Mouse (Mus musculus) adrenal gland, adult 2 months (tissue): ENCODE data around the gene Art4. TPM values are rescaled to one million over a fixed set of nuclear protein-coding genes. Genes with fewer than 3 reads are reported as not detected.

ENCODE experiments used
- DNase-seq: peaks from one replicate; pipeline ENCODE4 v3.0.0; 2021
- polyA plus RNA-seq: library from polyadenylated mRNA; depleted of rRNA; stranded (reverse); fragments of >200 nt; gene quantifications from 2 replicates; pipeline ENCODE4 v1.2.3, GENCODE M21; 2012
- total RNA-seq, 2 experiments: library from RNA; stranded (reverse); gene quantifications; 2 replicates each; pipeline ENCODE4 v1.2.3; 2021

Gene Art4
- total and polyA plus RNA-seq, 3 experiments: 1.6 to 6.4 (median 4.8) TPM

- no peak for DNase-seq
Measured at GRCm38 (mm10) chr6:136827116-136827515, 30.4 kb downstream of the Art4 start.

GRCm38 (mm10) chr6:136824987-136825386 lies 32.5 kb downstream of the Art4 start:
- no peak for DNase-seq

GRCm38 (mm10) chr6:136821086-136821485 lies 36.4 kb downstream of the Art4 start:
- DNase-seq: no peak

- DNase-seq: no peak
Measured at GRCm38 (mm10) chr6:136820381-136820780, 37.2 kb downstream of the Art4 start.

GRCm38 (mm10) chr6:136817549-136817948 lies 40.0 kb downstream of the Art4 start:
- no peak for DNase-seq

- DNase-seq: no peak
Measured at GRCm38 (mm10) chr6:136816826-136817225, 40.7 kb downstream of the Art4 start.

GRCm38 (mm10) chr6:136815381-136815780 lies 42.2 kb downstream of the Art4 start:
- DNase-seq: no peak

- DNase-seq: peak; percentile 33
Measured at GRCm38 (mm10) chr6:136813117-136813516, 44.4 kb downstream of the Art4 start.

GRCm38 (mm10) chr6:136811196-136811595 lies 46.3 kb downstream of the Art4 start:
- no peak for DNase-seq

- DNase-seq: no peak
Measured at GRCm38 (mm10) chr6:136809673-136810072, 47.9 kb downstream of the Art4 start.

- peak; percentile 72 for DNase-seq
Measured at GRCm38 (mm10) chr6:136809077-136809476, 48.5 kb downstream of the Art4 start.

GRCm38 (mm10) chr6:136808631-136809046 lies 48.9 kb downstream of the Art4 start:
- DNase-seq: peak; percentile 65

- DNase-seq: peak; percentile 99
Measured at GRCm38 (mm10) chr6:136808014-136808417, 49.5 kb downstream of the Art4 start, which contains the start of gene H2afj. Gene H2afj (plus strand): TSS chr6:136808244.

- DNase-seq: no peak
Measured at GRCm38 (mm10) chr6:136807395-136808013, 50.0 kb downstream of the Art4 start.

GRCm38 (mm10) chr6:136806819-136807218 lies 50.7 kb downstream of the Art4 start:
- peak; percentile 26 for DNase-seq

GRCm38 (mm10) chr6:136805409-136805775 lies 52.1 kb downstream of the Art4 start:
- no peak for DNase-seq

- no peak for DNase-seq
Measured at GRCm38 (mm10) chr6:136804705-136805408, 52.7 kb downstream of the Art4 start.

GRCm38 (mm10) chr6:136803739-136804633 lies 53.5 kb downstream of the Art4 start, which contains the start of gene Hist4h4:
Gene Hist4h4 (minus strand): TSS chr6:136804415.
- DNase-seq: peak; percentile 95

GRCm38 (mm10) chr6:136803093-136803738 lies 54.3 kb downstream of the Art4 start:
- DNase-seq: no peak

- no peak for DNase-seq
Measured at GRCm38 (mm10) chr6:136801274-136801673, 56.3 kb downstream of the Art4 start.

GRCm38 (mm10) chr6:136800710-136801109 lies 56.8 kb downstream of the Art4 start:
- no peak for DNase-seq
